Mouse (Mus musculus): ENCODE measurements around the gene Rab31. TPM values are rescaled to one million over a fixed set of nuclear protein-coding genes. Genes with fewer than 3 reads are reported as not detected.

Gene Rab31
- total and polyA plus RNA-seq, 3 experiments: 0.79 to 2.8 (median 1.2) TPM

DNA sequence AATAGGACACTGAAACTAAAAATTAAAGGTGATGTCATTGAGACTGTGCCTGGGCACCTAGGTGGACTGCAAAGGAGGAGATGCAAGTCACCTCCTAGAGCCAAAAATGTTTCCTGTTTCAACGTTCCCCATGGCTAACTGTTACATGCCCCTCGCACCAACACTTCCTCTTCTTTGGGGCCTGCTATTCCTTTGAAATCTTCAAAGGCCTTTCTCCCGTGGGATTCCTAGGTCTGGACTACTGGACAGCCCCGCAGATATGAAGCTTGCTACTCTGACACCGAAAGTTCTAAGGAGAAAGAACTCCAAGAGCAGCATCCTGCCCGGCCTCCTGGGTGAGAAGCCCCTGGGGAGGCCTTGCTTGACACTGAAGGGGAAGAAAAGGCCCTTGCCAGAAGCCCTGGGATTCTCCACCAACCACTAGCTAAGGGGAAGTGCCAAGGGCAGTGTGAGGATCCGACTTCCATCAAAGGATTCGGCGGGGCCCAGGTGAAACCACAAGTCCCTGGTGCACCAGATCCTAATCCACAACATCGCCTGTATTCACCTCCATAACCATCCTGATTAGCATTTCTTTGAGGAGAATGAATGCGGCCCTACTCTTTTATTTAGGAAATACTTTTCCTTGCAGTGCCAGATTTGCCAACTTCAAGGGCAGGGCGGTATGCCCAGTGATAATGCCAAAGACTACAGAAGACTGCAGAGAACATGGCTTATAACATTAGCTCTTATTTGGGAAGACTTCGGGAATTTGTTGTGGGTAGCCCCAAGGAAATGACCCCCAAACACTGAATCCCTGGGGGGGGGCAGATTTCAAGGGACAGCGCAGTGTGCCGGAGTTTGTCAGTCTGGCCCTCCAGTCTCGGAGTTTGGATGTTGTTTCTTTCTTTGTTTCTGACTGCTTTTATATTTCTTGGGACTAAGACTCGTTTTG lies 1.3 kb downstream of the Rab31 start:
- no peaks in the 10 kb centered on the region for H3K9me3 ChIP-seq (replicated peaks; ENCODE audit: low read length)
- no peak for DNase-seq (ENCODE audit: extremely low read depth)
- H3K4me1 ChIP-seq (ENCODE audit: control insufficient read depth in 1 of 2, insufficient read depth in 2 of 2): peaks cover 8 to 18% of the 10 kb centered on the region in 2 experiments; a peak in 3 of 4 replicates
- H3K4me3 ChIP-seq (replicated peaks in 1 of 3; ENCODE audit: low read depth in 2 of 3, low read length in 2 of 3, poor library complexity in 1 of 3): no peak overlapping the region
- dilution Hi-C loops (cut with MboI; ENCODE audit: extremely low pct_ligation_motif_present, extremely low pct_unique_long_range_greater_than_20kb, low sequenced_read_pairs) (no loop called here), in situ Hi-C loops (cut with MboI; ENCODE audit: low pct_ligation_motif_present, low pct_unique_long_range_greater_than_20kb, low sequenced_read_pairs) (no loop called here)
- H3K36me3 ChIP-seq (replicated peaks in 1 of 2; ENCODE audit: control insufficient read depth in 1 of 2, insufficient read depth in 1 of 2, low read length in 1 of 2): no peaks in the 10 kb centered on the region
- no peak overlapping the region for H3K9ac ChIP-seq (ENCODE audit: insufficient read depth, low read depth)
- no peaks in the 10 kb centered on the region for H3K79me2 ChIP-seq (replicated peaks; ENCODE audit: control insufficient read depth, extremely low read depth, insufficient read depth, poor library complexity, severe bottlenecking)
- H3K27me3 ChIP-seq (replicated peaks): no peaks in the 10 kb centered on the region
- H3K27ac ChIP-seq (ENCODE audit: insufficient read depth, low read depth): no peak overlapping the region
- H3K4me2 ChIP-seq (ENCODE audit: insufficient read depth, low read depth, poor library complexity, severe bottlenecking): no peak overlapping the region
- TF ChIP-seq POLR2A (IDR thresholded peaks at IDR 0.05; ENCODE audit: low read depth, low read length) (no peak), IRF4 (IDR thresholded peaks at IDR 0.05; ENCODE audit: low read depth, low read length) (no peak), MYC (IDR thresholded peaks at IDR 0.05; ENCODE audit: low read depth, low read length) (no peak), KAT2A (IDR thresholded peaks at IDR 0.05; ENCODE audit: insufficient replicate concordance, low read length) (no peak), RAD21 (IDR thresholded peaks at IDR 0.05; ENCODE audit: low read depth, low read length) (no peak), JUN (IDR thresholded peaks at IDR 0.05; ENCODE audit: insufficient read depth, low read depth, low read length) (no peak), POLR2AphosphoS2 (IDR thresholded peaks at IDR 0.05; ENCODE audit: low read depth, low read length) (no peak), GABPA (IDR thresholded peaks at IDR 0.05; ENCODE audit: insufficient replicate concordance, low read depth, low read length) (no peak), PAX5 (IDR thresholded peaks at IDR 0.05; ENCODE audit: low read length) (no peak), E2F4 (IDR thresholded peaks at IDR 0.05; ENCODE audit: insufficient replicate concordance, low read depth, low read length) (no peak), TCF12 (IDR thresholded peaks at IDR 0.05; ENCODE audit: low read depth, low read length) (no peak), CHD1 (IDR thresholded peaks at IDR 0.05; ENCODE audit: low read depth, low read length) (no peak), NRF1 (IDR thresholded peaks at IDR 0.05; ENCODE audit: low read depth, low read length) (no peak), MAZ (IDR thresholded peaks at IDR 0.05; ENCODE audit: low read depth, low read length) (no peak), MAX (IDR thresholded peaks at IDR 0.05; ENCODE audit: low read length) (no peak), MEF2A (IDR thresholded peaks at IDR 0.05; ENCODE audit: borderline replicate concordance, low read depth, low read length) (no peak)

DNA sequence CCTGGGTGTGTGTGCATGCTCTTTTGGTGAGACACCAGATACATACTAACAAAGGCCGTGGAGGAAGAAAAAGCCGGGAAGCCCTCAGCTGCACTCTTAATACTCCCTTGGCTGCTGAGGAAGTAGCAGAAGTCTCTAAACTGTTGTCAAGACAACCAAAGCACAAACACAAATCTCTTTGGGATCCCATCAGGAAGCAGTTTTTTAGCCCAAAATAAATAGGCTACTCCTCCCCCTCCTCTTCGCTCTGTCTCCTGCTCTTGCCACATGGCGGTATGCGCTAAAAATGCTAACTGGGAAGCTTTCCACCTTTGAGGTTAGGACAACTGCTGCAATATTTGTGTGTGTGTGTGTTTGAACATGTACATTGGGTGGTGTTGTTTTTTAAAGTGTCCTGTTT lies 4.1 kb downstream of the Rab31 start:
- in situ Hi-C loops (cut with MboI; ENCODE audit: low pct_ligation_motif_present, low pct_unique_long_range_greater_than_20kb, low sequenced_read_pairs) (no loop called here), dilution Hi-C loops (cut with MboI; ENCODE audit: extremely low pct_ligation_motif_present, extremely low pct_unique_long_range_greater_than_20kb, low sequenced_read_pairs) (no loop called here)
- DNase-seq (ENCODE audit: extremely low read depth): no peak
- H3K4me2 ChIP-seq (ENCODE audit: insufficient read depth, low read depth, poor library complexity, severe bottlenecking): no peak overlapping the region
- H3K9me3 ChIP-seq (replicated peaks; ENCODE audit: low read length): no peaks in the 10 kb centered on the region
- TF ChIP-seq E2F4 (IDR thresholded peaks at IDR 0.05; ENCODE audit: insufficient replicate concordance, low read depth, low read length) (no peak), JUN (IDR thresholded peaks at IDR 0.05; ENCODE audit: insufficient read depth, low read depth, low read length) (no peak)
- H3K4me1 ChIP-seq (ENCODE audit: control insufficient read depth in 1 of 2, insufficient read depth in 2 of 2): peaks cover 8 to 22% of the 10 kb centered on the region in 2 experiments; a peak in 3 of 4 replicates
- H3K79me2 ChIP-seq (replicated peaks; ENCODE audit: control insufficient read depth, extremely low read depth, insufficient read depth, poor library complexity, severe bottlenecking): no peaks in the 10 kb centered on the region
- no peak overlapping the region for H3K9ac ChIP-seq (ENCODE audit: insufficient read depth, low read depth)
- H3K27ac ChIP-seq (ENCODE audit: insufficient read depth, low read depth): no peak overlapping the region
- no peak overlapping the region for H3K4me3 ChIP-seq (replicated peaks in 1 of 3; ENCODE audit: low read depth in 2 of 3, low read length in 2 of 3, poor library complexity in 1 of 3)
- no peaks in the 10 kb centered on the region for H3K27me3 ChIP-seq (replicated peaks)
- no peaks in the 10 kb centered on the region for H3K36me3 ChIP-seq (replicated peaks in 1 of 2; ENCODE audit: control insufficient read depth in 1 of 2, insufficient read depth in 1 of 2, low read length in 1 of 2)

Measured in CH12.LX (cell line).